Mouse (Mus musculus) Muller cell, postnatal 12 days (primary cell): Measurements from ENCODE around the gene Zfp846.

Source experiments
- DNase-seq: peaks from one replicate; pipeline ENCODE4 v3.0.0-alpha.2; 2015; ENCODE audit errors: inconsistent ontology term

Zfp846 gene

DNA sequence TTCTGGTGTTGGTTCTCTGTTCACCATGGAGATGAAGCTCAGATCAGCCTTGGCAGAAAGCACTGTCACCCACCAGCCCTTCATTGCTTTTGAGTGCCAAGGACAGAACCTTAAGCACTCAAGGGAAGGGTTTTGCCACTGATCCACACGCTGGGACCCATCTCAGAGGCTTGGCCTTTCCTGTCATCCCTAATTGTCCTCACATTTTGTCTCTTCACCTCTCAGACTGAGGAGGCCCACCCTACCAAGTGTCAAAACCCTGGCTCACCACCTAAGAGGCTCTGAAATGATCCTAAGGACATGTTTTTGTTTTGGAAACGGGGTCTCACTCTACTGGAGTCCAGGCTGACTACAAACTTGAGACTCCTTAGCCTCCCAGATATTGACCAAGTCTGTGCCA, 55.7 kb downstream of the Zfp846 start:
- DNase-seq: no peak

DNA sequence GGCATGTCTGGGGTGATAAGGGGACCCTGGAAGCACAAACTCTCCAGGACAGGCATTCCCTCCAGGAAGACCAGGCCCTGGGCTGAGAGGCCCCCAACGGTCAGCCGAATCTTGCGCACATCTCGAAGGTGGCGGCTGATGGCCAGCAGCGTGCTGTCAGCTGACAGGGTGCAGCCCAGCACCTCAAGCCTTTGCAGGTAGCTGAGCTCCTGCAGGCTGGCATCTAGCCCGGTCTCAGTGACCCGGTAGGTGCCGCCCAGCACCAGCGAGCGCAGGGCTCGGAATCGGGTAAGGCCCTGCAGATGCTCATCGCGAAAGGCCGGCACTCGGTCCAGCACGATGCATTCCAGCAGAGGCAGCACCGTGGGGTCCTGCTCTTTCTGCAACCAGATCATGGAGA, 57.5 kb downstream of the Zfp846 start:
- DNase-seq: no peak

DNA sequence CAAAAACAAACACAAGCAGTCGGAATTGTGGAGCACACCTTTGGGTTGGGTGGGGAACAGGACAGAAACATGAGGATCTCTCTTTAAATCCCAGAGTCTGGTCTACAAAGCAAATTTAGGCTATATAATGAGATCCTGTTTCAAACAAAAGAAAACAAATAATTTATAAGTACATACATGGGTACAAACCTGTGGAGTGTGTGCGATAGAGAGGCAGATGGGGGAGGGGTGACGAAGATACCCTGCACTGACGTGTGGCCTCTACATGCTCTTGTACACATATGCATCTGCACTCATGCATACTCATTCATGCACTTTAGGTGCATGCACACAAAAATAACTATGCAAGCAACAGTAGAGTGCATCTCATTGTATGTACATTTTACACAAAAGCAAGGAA, 58.4 kb downstream of the Zfp846 start:
- DNase-seq: no peak

DNA sequence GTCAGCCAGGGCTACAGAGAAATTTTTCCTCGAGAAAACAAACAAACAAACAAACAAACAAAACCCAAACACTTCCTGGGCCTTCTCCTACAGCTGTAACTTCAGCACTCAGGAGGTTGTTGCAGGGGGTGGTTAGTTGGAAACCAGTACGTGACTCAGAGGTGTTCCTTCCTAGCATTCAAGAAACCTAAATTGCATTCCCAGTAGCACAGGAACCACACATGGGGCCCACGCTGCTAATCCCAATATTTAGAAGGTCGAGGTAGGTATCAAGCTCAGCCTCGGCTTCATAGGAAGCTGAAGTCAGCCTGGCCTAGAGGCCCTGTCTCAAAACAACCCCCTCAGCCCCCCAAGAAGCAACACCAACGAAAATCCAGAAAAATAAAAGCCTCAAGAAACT, 60.4 kb downstream of the Zfp846 start:
- DNase-seq: no peak

DNA sequence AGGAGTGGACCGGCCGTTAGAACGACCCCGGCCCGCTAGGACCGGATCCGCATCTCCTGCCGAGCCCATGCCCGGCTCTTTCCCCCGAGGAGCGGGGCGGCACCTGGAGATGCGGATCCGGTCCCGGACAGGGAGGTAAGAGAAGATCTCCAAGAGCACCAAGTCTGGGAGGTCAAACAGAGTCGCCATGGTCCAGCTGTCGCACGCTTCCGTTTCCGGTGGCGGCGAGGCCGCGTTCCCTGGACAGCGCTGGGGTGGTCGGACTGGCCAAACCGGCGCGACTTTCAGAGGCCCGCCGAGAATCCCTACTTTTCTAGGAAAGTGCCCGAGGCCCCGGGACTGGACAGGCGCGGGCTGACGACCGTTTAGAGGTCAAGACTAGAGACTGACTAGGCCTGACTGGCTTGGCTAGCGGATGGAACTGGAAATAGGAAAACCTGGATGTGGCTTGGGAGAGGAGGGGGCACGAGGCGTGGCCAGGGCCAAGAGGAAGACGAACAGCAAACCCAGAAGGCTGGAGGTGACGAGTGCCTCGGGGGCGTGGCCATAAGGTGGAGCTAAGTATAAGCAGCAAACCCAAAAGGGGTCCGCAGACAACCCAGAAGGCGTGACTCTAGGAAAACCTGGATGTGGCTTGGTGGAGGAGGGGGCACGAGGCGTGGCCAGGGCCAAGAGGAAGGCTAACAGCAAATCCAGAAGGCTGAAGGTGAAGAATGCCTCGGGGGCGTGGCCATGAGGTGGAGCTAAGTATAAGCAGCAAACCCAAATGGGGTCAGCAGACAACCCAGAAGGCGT, 61.2 kb downstream of the Zfp846 start, which contains the start of gene Ubl5:
TSS of gene Ubl5 (plus strand) at position 778 of the 795 bp plus-strand sequence.
- peak; percentile 98 for DNase-seq

DNA sequence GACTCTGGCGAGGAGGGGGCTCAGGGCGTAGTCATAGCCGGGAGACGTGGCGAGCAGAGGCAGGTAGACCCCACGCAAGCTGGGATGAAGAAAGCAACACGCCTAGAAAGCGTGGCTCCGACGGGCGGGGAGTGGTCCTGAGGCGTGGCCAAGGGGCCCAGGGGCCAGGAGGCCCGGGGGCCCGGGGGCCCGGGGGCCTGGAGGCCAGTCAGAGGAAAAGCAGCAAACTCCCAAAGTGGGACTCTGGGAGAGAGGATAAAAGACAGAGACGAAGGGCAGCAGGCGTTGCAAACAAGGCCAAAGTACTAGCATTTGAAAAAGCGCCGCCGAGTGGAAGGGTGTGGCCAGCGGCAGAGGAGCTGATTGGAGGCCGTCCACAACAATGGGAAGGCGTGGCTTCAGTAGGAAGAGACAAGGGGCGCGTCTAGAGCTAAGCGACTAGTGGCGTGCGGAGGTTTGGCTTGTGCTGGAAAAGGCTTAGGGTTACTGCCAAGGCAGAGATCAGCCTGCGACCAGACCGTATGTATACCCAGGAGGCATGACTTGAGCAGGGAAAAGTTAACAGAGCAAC, 61.9 kb downstream of the Zfp846 start:
- peak; percentile 86 for DNase-seq

DNA sequence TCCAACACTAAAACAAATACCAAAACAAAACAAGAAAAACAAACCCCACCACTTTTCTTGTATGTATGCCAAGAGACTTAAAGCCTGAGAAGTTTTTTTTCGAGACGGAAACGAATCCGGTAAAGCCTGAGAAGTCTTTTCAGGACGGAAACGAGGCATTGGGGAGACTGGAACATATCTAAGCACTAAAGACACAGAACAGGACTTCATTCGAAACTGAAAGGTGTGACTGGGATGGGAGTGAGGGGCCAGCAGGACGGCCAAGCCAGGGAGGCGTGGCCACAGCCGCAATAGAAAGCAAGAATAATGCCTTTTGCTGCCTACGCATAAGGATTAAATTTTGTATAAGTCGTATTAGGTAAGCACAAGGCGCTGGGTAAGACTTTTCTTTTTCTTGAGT, 62.7 kb downstream of the Zfp846 start:
- DNase-seq: no peak

DNA sequence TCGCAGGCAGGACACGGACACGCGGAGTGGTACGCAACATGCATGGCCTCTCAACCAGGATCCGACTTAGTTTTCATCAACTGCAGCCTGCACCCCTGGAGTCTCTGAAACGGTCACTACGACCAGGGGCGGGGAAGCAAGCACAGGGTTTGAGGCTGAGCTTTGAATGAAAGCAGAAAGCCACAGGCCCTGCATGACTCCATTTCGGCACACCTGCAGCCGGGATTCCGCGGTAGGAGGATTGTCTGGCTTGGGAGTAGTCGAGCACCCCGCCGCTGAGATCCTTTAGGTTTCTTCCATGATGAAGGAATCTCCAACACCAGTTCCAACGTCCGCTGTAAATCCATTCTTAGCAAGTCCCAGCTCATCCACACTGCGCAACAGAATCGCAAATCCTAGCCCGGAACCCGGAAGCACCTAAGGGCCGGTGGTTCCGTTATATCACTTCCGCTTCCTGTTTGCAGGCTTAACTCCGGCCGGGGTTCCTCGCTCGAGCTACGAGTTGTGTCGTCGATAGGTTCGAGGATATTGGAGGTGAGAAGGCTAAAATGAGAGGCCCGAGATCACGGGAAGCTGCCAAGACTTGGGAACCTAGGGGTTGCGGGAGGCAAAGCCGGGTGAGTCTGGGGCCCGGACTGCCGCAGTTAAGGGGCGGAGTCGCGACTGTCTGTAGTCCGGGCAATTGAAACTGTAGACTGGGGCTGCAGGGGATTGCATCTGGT, 63.4 kb downstream of the Zfp846 start, which contains the start of gene Fbxl12:
TSS of gene Fbxl12 (minus strand) at position 408 of the 722 bp plus-strand sequence.
- peak; percentile 76 for DNase-seq

DNA sequence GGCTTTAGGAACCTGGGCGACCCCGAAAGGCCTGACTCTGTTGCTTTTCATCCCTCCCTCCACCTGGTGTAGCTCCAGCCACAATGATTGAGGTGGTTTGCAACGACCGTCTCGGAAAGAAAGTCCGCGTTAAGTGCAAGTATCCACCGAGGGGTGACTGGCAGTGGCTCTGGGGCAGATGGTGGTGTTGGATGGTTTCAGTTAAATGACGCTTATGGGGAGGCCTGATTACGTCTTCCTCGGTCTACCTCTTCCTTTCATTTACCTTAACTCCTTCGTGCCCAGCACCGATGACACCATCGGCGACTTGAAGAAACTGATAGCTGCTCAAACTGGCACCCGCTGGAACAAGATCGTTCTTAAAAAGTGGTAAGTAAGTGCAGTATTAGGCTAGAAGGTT, 64.0 kb downstream of the Zfp846 start:
- DNase-seq: peak; percentile 35

DNA sequence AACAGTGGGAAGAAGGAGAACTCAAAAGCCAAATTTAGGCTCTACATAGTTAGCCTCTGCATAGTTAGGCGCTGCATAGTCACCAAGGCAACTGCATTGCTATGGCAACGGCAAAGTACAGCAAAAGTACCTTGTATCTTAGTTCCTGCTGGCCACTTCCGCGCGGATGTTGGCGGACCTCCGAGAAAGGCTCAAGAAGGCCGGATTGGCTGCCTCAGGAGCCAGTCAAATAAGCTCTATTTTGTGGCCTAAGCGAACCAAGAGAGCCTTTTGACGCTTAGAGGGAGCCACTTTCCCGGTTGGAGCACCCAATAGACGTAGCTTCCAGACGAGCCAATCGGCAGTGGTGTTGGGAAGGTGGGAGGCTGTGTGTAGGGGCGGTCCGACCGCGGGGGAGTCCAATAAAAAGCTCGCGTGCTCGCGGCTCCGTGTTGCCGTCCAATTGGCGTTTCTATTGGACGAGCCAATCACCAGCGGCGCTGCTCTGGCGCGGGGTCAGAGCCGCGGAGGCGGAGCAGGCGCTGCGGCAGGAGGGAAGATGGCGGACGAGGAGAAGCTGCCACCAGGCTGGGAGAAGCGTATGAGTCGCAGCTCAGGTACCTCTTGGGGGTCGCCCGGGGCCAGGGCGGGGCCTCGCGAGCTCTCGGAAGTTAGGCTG, 70.6 kb downstream of the Zfp846 start, which contains the start of gene Pin1:
TSS of gene Pin1 (plus strand) at position 494 of the 658 bp plus-strand sequence.
- peak; percentile 100 for DNase-seq

DNA sequence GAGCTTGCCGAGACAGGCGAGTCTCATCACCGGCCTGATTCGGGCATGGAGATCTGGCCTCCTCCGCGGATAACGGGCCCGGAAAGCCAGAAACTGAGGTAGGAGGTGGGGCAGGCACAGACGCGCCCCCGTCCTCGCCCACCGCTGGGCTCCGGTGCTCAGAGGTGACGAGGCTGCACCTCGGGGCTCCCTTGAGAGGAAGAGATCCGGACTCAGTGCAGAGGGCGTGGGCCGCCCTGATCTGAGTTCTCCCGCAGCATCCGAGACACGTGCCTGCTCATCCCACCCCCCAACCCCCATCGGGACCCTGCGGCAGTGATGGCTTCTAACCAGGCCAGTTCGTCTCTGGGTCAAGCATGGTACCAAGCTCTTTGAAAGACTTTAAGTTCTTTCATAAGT, 71.2 kb downstream of the Zfp846 start:
- no peak for DNase-seq

DNA sequence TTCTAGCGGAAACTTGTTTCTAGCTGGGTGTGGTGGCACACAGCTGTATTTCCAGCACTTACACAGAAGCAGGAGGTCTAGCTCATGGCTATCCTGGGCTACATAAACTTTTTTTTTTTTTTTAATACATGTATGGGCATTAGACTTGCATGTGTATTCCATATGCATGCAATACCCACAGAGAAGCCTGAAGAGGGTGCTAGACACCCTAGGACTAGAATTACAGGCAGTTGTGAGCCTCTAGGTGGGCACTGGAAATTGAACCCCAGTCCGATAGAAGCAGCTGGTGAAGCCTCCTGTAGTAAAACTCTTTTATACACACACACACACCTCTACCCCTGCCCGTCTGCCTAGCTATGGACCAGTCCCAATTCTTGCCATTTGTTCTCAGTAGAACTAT, 72.8 kb downstream of the Zfp846 start:
- no peak for DNase-seq
